Mouse (Mus musculus) neural tube, embryonic 14.5 days (tissue): ENCODE data around the gene Slc24a4. TPM values are rescaled to one million over a fixed set of nuclear protein-coding genes. Genes with fewer than 3 reads are reported as not detected.

Source experiments
- ATAC-seq: fragments of 200-750 bp; cut with Nextera tagmentation; 2 replicates; pipeline ENCODE4 v1.8.0; 2017; ENCODE audit warnings: low read depth, mild to moderate bottlenecking, moderate TSS enrichment, moderate library complexity
- H3K27ac ChIP-seq: fragments of 300-500 bp; sonication (generic); 2 replicates; pipeline ENCODE4 v1.5.1; 2014; ENCODE audit warnings: low read depth, mild to moderate bottlenecking, control low read depth, low read length, moderate library complexity, mixed read lengths
- H3K27me3 ChIP-seq: fragments of 300-500 bp; sonication (generic); 2 replicates; pipeline ENCODE4 v1.6.1; 2014; ENCODE audit warnings: low read length; ENCODE audit not compliant: control insufficient read depth, insufficient read depth
- H3K36me3 ChIP-seq: fragments of 300-500 bp; sonication (generic); 2 replicates; pipeline ENCODE4 v1.6.1; 2014; ENCODE audit warnings: low read length, mixed read lengths; ENCODE audit not compliant: control insufficient read depth, insufficient read depth
- H3K4me1 ChIP-seq: fragments of 300-500 bp; sonication (generic); 2 replicates; pipeline ENCODE4 v1.6.1; 2014; ENCODE audit warnings: low read length; ENCODE audit not compliant: control insufficient read depth, insufficient read depth
- H3K4me2 ChIP-seq: fragments of 300-500 bp; sonication (generic); 2 replicates; pipeline ENCODE4 v1.6.1; 2014; ENCODE audit warnings: mild to moderate bottlenecking, low read depth, low read length, control low read depth
- H3K4me3 ChIP-seq: fragments of 300-500 bp; sonication (generic); 2 replicates; pipeline ENCODE4 v1.5.1; 2014; ENCODE audit warnings: low read depth, low read length, control low read depth, mixed read lengths
- H3K9ac ChIP-seq: fragments of 300-500 bp; sonication (generic); replicated peaks from 2 replicates; pipeline ENCODE4 v1.6.1; 2014; ENCODE audit warnings: low read depth, mild to moderate bottlenecking, control low read depth, low read length, mixed read lengths
- H3K9me3 ChIP-seq: fragments of 300-500 bp; sonication (generic); 2 replicates; pipeline ENCODE4 v1.6.1; 2016; ENCODE audit warnings: low read length; ENCODE audit not compliant: control insufficient read depth
- WGBS: fragments of 180-500 bp; shearing (Covaris S2); extraction: QIAGEN DNeasy Blood & Tissue Kit; methylation state at CpG from one replicate; pipeline ENCODE4 v1.1.7; 2014; 5-methylcytosine and 5-hydroxymethylcytosine counted together
- polyA plus RNA-seq: library from polyadenylated mRNA; unstranded; fragments of >200 nt; fragmentation: Nextera tagmentation; extraction: Ambion mirVana; gene quantifications from 2 replicates; pipeline ENCODE4 v1.2.1, GENCODE M21; 2014

The Slc24a4 gene
- polyA plus RNA-seq, 1 experiment from 2014 or later, result 3.2 TPM

- no peak overlapping the region for H3K27ac ChIP-seq
- H3K9me3 ChIP-seq, result no peaks in the 10 kb centered on the region
- H3K36me3 ChIP-seq, result no peaks in the 10 kb centered on the region
- no peaks in the 10 kb centered on the region for H3K27me3 ChIP-seq
- no peak overlapping the region for H3K4me3 ChIP-seq
- H3K4me2 ChIP-seq, result no peak overlapping the region
- no peak overlapping the region for H3K9ac ChIP-seq
- peaks cover 3% of the 10 kb centered on the region for H3K4me1 ChIP-seq
- 82% methylated on average over 1 of the region's 1 CpGs for WGBS
- ATAC-seq, result no peak
These were observed 161.0 kb downstream of the Slc24a4 start for GRCm38 (mm10) chr12:102289568-102289967.

GRCm38 (mm10) chr12:102290662-102291061 is 162.1 kb downstream of the Slc24a4 start:
- Histone ChIP-seq H3K4me3 (no peak overlapping the region), H3K4me2 (no peak overlapping the region), H3K36me3 (no peaks in the 10 kb centered on the region), H3K4me1 (peaks cover 3% of the 10 kb centered on the region), H3K27me3 (no peaks in the 10 kb centered on the region), H3K9me3 (no peaks in the 10 kb centered on the region), H3K27ac (no peak overlapping the region), H3K9ac (no peak overlapping the region)
- WGBS, result 81% methylated on average over 2 of the region's 2 CpGs
- no peak for ATAC-seq

- no peaks in the 10 kb centered on the region; the same call in 1 of the 2 replicates for H3K4me1 ChIP-seq
- ATAC-seq, result no peak
- H3K36me3 ChIP-seq, result no peaks in the 10 kb centered on the region
- H3K4me2 ChIP-seq, result no peak overlapping the region
- WGBS, result 59% methylated on average over 6 of the region's 6 CpGs
- H3K9me3 ChIP-seq, result no peaks in the 10 kb centered on the region
- H3K9ac ChIP-seq, result no peak overlapping the region
- H3K4me3 ChIP-seq, result no peak overlapping the region
- H3K27me3 ChIP-seq, result no peaks in the 10 kb centered on the region
- no peak overlapping the region for H3K27ac ChIP-seq
These were observed 163.2 kb downstream of the Slc24a4 start for GRCm38 (mm10) chr12:102291686-102292085.

GRCm38 (mm10) chr12:102292501-102293215 is 164.1 kb downstream of the Slc24a4 start:
- no peak for ATAC-seq
- WGBS, result 85% methylated on average over 7 of the region's 7 CpGs

GRCm38 (mm10) chr12:102294634-102295033 is 166.1 kb downstream of the Slc24a4 start:
- no peak for ATAC-seq
- Histone ChIP-seq H3K27me3 (no peaks in the 10 kb centered on the region), H3K4me1 (no peaks in the 10 kb centered on the region), H3K9ac (no peak overlapping the region), H3K9me3 (no peaks in the 10 kb centered on the region), H3K36me3 (no peaks in the 10 kb centered on the region), H3K4me3 (no peak overlapping the region), H3K27ac (no peak overlapping the region), H3K4me2 (no peak overlapping the region)
- 72% methylated on average over 5 of the region's 5 CpGs for WGBS

More at GRCm38 (mm10) chr12:102292501-102293215, 164.1 kb downstream of the Slc24a4 start:
- Histone ChIP-seq H3K27ac (no peak overlapping the region), H3K36me3 (no peaks in the 10 kb centered on the region), H3K27me3 (no peaks in the 10 kb centered on the region), H3K4me2 (no peak overlapping the region), H3K9me3 (no peaks in the 10 kb centered on the region), H3K4me1 (no peaks in the 10 kb centered on the region), H3K4me3 (no peak overlapping the region), H3K9ac (no peak overlapping the region)

- no peaks in the 10 kb centered on the region for H3K4me1 ChIP-seq
- no peaks in the 10 kb centered on the region for H3K9me3 ChIP-seq
- no peak overlapping the region for H3K4me2 ChIP-seq
- H3K4me3 ChIP-seq, result no peak overlapping the region
- no peaks in the 10 kb centered on the region for H3K27me3 ChIP-seq
- 67% methylated on average over 7 of the region's 7 CpGs for WGBS
- no peak overlapping the region for H3K27ac ChIP-seq
- no peaks in the 10 kb centered on the region for H3K36me3 ChIP-seq
- ATAC-seq, result no peak
- H3K9ac ChIP-seq, result no peak overlapping the region
These were observed 166.7 kb downstream of the Slc24a4 start for GRCm38 (mm10) chr12:102295230-102295629.

- Histone ChIP-seq H3K27ac (no peak overlapping the region), H3K4me1 (no peaks in the 10 kb centered on the region), H3K27me3 (no peaks in the 10 kb centered on the region), H3K9ac (no peak overlapping the region), H3K36me3 (no peaks in the 10 kb centered on the region), H3K9me3 (no peaks in the 10 kb centered on the region), H3K4me2 (no peak overlapping the region), H3K4me3 (no peak overlapping the region)
- ATAC-seq, result no peak
- WGBS, result 84% methylated on average over 8 of the region's 8 CpGs
These were observed 167.1 kb downstream of the Slc24a4 start for GRCm38 (mm10) chr12:102295662-102296061.

- Histone ChIP-seq H3K27me3 (no peaks in the 10 kb centered on the region), H3K27ac (no peak overlapping the region), H3K4me2 (no peak overlapping the region), H3K9me3 (no peaks in the 10 kb centered on the region), H3K9ac (no peak overlapping the region), H3K4me1 (no peaks in the 10 kb centered on the region), H3K36me3 (no peaks in the 10 kb centered on the region), H3K4me3 (no peak overlapping the region)
- 100% methylated on average over 1 of the region's 1 CpGs for WGBS
- no peak for ATAC-seq
These were observed 167.8 kb downstream of the Slc24a4 start for GRCm38 (mm10) chr12:102296361-102296760.

GRCm38 (mm10) chr12:102296967-102297366 is 168.4 kb downstream of the Slc24a4 start:
- H3K9ac ChIP-seq, result no peak overlapping the region
- H3K4me2 ChIP-seq, result no peak overlapping the region
- no peaks in the 10 kb centered on the region for H3K27me3 ChIP-seq
- H3K4me3 ChIP-seq, result no peak overlapping the region
- H3K36me3 ChIP-seq, result no peaks in the 10 kb centered on the region
- no peaks in the 10 kb centered on the region for H3K4me1 ChIP-seq
- WGBS, result 89% methylated on average over 4 of the region's 4 CpGs
- H3K9me3 ChIP-seq, result no peaks in the 10 kb centered on the region
- H3K27ac ChIP-seq, result no peak overlapping the region
- ATAC-seq, result no peak
